Mouse (Mus musculus): ENCODE data around the gene Defa28.
"Not testable (repeated sequence)": the region's sequence is repeated elsewhere in the genome, so short reads cannot be mapped to it uniquely, and the experiment has no call there.

Defa28 gene

GRCm38 (mm10) chr8:21582706-21583105 lies at the start of gene Defa28:
Gene Defa28 (plus strand): TSS chr8:21583006.
- DNase-seq = not testable (repeated sequence)

GRCm38 (mm10) chr8:21565086-21565485 lies 17.7 kb upstream of the Defa28 start, which contains the start of gene Defa37:
Gene Defa37 (plus strand): TSS chr8:21565386.
- not testable (repeated sequence) for DNase-seq

- not testable (repeated sequence) for DNase-seq
Measured at GRCm38 (mm10) chr8:21594408-21594807, 11.6 kb downstream of the Defa28 start, which contains the start of gene Gm7861. Gene Gm7861 (minus strand): TSS chr8:21594508.

GRCm38 (mm10) chr8:21617883-21618282 lies 35.1 kb downstream of the Defa28 start, which contains the start of gene Defa26:
Gene Defa26 (plus strand): TSS chr8:21618183.
- not testable (repeated sequence) for DNase-seq
